Mouse (Mus musculus): ENCODE measurements around the gene BC030870. TPM values are rescaled to one million over a fixed set of nuclear protein-coding genes. Genes with fewer than 3 reads are reported as not detected.
A peak's percentile ranks its signal among the peaks of the same experiment; 100 is the strongest.
"Not testable (repeated sequence)": the region's sequence is repeated elsewhere in the genome, so short reads cannot be mapped to it uniquely, and the experiment has no call there.

Gene BC030870
- not detected in 2 replicates for polyA plus RNA-seq (2015; fragmentation: Nextera tagmentation; extraction: Ambion mirVana)

DNA sequence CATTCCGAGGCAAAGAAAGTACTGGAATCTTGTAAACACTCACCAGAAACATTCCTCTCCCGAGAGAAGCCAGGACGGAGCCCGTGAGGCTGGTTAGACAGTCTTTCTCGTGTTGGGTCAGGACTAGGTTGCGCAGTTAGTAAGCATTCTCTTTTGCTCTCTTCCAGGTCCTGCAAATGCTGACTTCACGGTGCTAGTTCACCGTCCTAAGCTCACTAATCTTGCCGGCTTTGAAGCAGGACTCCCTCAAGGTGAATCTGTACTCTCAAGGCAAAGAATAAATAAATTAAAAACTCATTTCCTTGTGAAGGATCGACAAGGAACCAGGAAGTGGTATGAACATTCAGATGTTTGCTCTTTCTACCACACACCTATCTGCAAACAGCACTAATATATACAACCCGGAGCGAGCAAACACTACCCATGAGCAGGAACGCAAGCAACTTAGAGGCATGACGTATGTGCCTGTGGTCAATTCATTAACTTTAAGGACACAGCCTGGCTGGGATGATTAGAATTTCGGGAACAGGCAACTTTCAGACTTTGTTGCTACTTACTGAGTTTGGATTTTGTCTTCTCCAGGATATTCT is at the start of gene BC030870:
Gene BC030870, minus strand, starts transcription at position 365 of the 590 bp plus-strand sequence.
- Histone ChIP-seq H3K27ac (ENCODE audit: low read length) (no peak within 1 kb of the TSS), H3K4me1 (replicated peaks; ENCODE audit: control insufficient read depth, insufficient read depth, low read length) (no peaks in the 10 kb centered on the region), H3K36me3 (ENCODE audit: control insufficient read depth, insufficient read depth) (no peaks in the 10 kb centered on the region), H3K4me2 (ENCODE audit: low read length) (no peak within 1 kb of the TSS), H3K4me3 (replicated peaks; ENCODE audit: low read length) (no peak within 1 kb of the TSS), H3K9ac (replicated peaks; ENCODE audit: low read depth, low read length) (no peak within 1 kb of the TSS), H3K9me3 (ENCODE audit: control insufficient read depth, low read length) (no peaks in the 10 kb centered on the region), H3K27me3 (replicated peaks; ENCODE audit: control insufficient read depth, insufficient read depth, low read length) (no peaks in the 10 kb centered on the region)
- no peak for ATAC-seq
- WGBS: 88% methylated on average over 15 of the region's 15 CpGs

DNA sequence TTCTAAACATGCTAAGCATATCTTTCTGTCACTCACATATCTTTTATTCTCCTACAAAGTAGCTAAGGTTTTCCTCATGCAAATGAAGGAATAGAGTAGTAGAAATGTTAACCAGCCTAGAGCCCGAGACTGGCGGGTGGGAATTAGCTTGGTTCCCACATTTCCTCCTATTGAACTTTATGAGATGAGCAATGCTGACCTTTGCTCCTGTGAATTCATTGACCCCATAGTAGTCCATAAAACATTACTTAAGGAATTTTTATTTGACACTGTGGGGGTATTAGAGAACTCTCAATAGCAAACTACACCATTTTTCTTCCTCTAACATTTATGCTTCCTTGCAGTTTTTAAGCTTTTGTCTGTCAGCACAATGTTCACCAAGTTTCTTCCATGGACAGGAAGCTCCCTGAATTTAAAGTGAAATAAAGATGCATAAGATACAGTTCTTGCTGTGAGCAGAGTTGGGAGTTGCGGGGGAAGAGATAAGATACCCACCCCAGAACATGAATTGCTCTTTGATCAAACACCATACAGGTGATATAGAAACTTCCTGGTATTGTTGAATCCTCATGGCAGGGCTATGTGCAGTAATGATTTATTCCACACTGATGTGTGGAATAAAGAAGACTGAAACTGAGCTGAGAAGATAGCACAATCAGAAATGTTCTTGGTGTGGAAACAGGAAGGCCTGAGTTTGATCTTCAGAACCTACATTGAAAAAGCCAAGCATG is 45.5 kb upstream of the BC030870 start:
- Histone ChIP-seq H3K4me1 (replicated peaks; ENCODE audit: control insufficient read depth, insufficient read depth, low read length) (no peaks in the 10 kb centered on the region), H3K4me2 (ENCODE audit: low read length) (no peak overlapping the region), H3K4me3 (replicated peaks; ENCODE audit: low read length) (no peak overlapping the region), H3K27me3 (replicated peaks; ENCODE audit: control insufficient read depth, insufficient read depth, low read length) (no peaks in the 10 kb centered on the region), H3K9me3 (ENCODE audit: control insufficient read depth, low read length) (no peaks in the 10 kb centered on the region), H3K9ac (replicated peaks; ENCODE audit: low read depth, low read length) (no peak overlapping the region), H3K27ac (ENCODE audit: low read length) (no peak overlapping the region), H3K36me3 (ENCODE audit: control insufficient read depth, insufficient read depth) (no peaks in the 10 kb centered on the region)
- ATAC-seq: no peak
- WGBS: 82% methylated on average over 3 of the region's 3 CpGs

DNA sequence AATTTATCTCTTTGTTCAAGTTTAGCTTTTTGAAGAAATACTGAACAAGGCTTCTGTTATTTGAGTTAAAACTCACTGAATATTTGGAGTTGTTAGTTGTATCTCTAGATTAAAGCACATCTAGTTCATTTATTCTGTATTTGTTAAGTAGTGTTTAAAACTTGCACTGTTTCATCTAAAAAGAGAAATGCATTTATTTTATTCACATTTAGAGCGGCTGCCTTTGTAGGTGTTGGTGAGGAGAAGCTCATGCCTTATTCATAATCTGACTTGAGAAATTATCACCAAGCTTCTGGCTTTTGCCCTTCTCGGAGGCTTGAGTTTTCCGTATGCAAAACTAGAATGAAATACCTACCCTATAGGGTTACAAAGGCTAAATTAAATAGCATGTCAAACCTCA is 39.8 kb upstream of the BC030870 start:
- no peak for ATAC-seq
- Histone ChIP-seq H3K9me3 (ENCODE audit: control insufficient read depth, low read length) (no peaks in the 10 kb centered on the region), H3K4me1 (replicated peaks; ENCODE audit: control insufficient read depth, insufficient read depth, low read length) (no peaks in the 10 kb centered on the region), H3K4me2 (ENCODE audit: low read length) (no peak overlapping the region), H3K27me3 (replicated peaks; ENCODE audit: control insufficient read depth, insufficient read depth, low read length) (no peaks in the 10 kb centered on the region), H3K27ac (ENCODE audit: low read length) (no peak overlapping the region), H3K4me3 (replicated peaks; ENCODE audit: low read length) (no peak overlapping the region), H3K9ac (replicated peaks; ENCODE audit: low read depth, low read length) (no peak overlapping the region), H3K36me3 (ENCODE audit: control insufficient read depth, insufficient read depth) (no peaks in the 10 kb centered on the region)
- WGBS: 85% methylated on average over 3 of the region's 3 CpGs

DNA sequence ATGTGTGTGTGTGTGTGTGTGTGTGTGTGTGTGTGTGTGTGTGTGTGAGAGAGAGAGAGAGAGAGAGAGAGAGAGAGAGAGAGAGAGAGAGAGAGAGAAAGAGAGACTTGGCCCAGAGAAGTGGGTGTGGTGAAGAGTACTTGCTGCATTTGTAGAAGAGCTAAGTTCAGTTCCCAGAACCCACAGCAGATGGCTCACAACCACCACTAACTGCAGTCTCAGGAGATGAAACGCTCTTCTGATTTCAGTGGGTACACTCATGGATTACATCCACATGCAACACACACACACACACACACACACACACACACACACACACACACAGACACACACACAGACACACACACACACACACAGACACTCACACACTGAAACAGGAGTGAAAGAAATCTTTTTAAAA is 31.3 kb upstream of the BC030870 start:
- not testable (repeated sequence) for H3K9ac ChIP-seq (replicated peaks; ENCODE audit: low read depth, low read length); H3K9me3 ChIP-seq (ENCODE audit: control insufficient read depth, low read length); H3K36me3 ChIP-seq (ENCODE audit: control insufficient read depth, insufficient read depth); H3K4me1 ChIP-seq (replicated peaks; ENCODE audit: control insufficient read depth, insufficient read depth, low read length); H3K27me3 ChIP-seq (replicated peaks; ENCODE audit: control insufficient read depth, insufficient read depth, low read length); H3K4me2 ChIP-seq (ENCODE audit: low read length); H3K4me3 ChIP-seq (replicated peaks; ENCODE audit: low read length); H3K27ac ChIP-seq (ENCODE audit: low read length)
- WGBS: 53% methylated on average over 1 of the region's 1 CpGs
- ATAC-seq: 0 out of 2 replicates have a peak, but pooled peaks have one; percentile 64

DNA sequence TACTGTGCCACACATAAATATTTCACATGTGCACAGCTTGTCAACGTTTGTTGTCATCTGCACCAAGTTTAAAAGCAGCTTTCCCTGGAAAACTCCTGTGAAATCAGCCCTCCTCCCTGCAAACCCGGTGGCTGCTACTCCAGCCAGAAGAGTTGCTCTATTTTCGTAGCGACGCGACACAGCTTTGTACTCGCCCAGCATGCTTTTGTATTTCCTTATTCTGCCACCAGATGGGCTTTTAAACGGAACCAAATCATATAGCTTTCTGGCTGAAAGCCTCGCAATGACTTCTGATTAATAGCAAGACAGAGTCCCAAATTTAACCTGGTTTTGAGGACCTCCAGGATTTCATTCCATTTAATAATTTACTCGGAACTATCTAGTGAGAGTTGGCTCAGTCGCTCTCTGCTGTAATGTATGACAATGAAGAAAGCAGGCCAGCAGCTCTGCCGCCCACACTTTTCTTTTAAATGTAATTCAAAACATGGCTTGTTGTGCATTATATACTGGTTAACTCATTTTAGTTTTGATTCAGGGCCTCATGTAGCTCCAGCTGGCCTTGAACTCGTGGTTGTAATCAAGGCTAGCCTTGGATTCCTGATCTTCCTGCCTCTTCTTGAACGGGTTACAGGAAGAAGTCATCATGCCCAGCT is 29.9 kb upstream of the BC030870 start:
- no peaks in the 10 kb centered on the region for H3K9me3 ChIP-seq (ENCODE audit: control insufficient read depth, low read length)
- 43% methylated on average over 14 of the region's 14 CpGs for WGBS
- H3K4me1 ChIP-seq (replicated peaks; ENCODE audit: control insufficient read depth, insufficient read depth, low read length): peaks cover 2% of the 10 kb centered on the region; the same call in 1 of the 2 replicates
- no peaks in the 10 kb centered on the region for H3K36me3 ChIP-seq (ENCODE audit: control insufficient read depth, insufficient read depth)
- H3K27me3 ChIP-seq (replicated peaks; ENCODE audit: control insufficient read depth, insufficient read depth, low read length): no peaks in the 10 kb centered on the region
- peak overlapping the region; percentile 6; the same call in 1 of the 2 replicates for H3K4me2 ChIP-seq (ENCODE audit: low read length)
- no peak overlapping the region for H3K27ac ChIP-seq (ENCODE audit: low read length)
- H3K4me3 ChIP-seq (replicated peaks; ENCODE audit: low read length): no peak overlapping the region
- peak; percentile 52; the same call in 1 of the 2 replicates for ATAC-seq
- no peak overlapping the region for H3K9ac ChIP-seq (replicated peaks; ENCODE audit: low read depth, low read length)

DNA sequence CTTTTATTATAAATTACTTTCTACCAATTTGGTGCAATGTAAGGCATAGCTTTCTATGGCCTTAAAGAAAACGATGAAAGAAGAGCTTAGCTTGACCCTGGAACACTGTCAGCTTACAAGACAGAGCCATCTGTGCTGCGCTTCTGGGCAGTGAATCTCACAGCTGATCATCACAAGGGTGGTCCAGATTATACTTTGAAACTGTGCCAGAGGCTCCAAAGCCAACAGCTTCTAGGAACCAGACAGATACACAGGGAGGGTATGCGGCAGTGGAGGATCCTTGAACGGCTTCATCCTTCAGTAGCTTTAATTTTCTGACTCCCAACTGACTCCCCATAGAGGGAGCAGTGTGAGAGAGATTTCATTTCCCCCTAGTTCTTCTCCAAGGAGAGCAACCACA is 28.5 kb upstream of the BC030870 start:
- H3K9me3 ChIP-seq (ENCODE audit: control insufficient read depth, low read length): no peaks in the 10 kb centered on the region
- H3K27ac ChIP-seq (ENCODE audit: low read length): no peak overlapping the region
- H3K4me3 ChIP-seq (replicated peaks; ENCODE audit: low read length): no peak overlapping the region
- no peaks in the 10 kb centered on the region for H3K36me3 ChIP-seq (ENCODE audit: control insufficient read depth, insufficient read depth)
- no peak overlapping the region for H3K4me2 ChIP-seq (ENCODE audit: low read length)
- 60% methylated on average over 4 of the region's 4 CpGs for WGBS
- ATAC-seq: peak; percentile 58
- H3K27me3 ChIP-seq (replicated peaks; ENCODE audit: control insufficient read depth, insufficient read depth, low read length): no peaks in the 10 kb centered on the region
- H3K9ac ChIP-seq (replicated peaks; ENCODE audit: low read depth, low read length): no peak overlapping the region
- peaks cover 2% of the 10 kb centered on the region; the same call in 1 of the 2 replicates for H3K4me1 ChIP-seq (replicated peaks; ENCODE audit: control insufficient read depth, insufficient read depth, low read length)

DNA sequence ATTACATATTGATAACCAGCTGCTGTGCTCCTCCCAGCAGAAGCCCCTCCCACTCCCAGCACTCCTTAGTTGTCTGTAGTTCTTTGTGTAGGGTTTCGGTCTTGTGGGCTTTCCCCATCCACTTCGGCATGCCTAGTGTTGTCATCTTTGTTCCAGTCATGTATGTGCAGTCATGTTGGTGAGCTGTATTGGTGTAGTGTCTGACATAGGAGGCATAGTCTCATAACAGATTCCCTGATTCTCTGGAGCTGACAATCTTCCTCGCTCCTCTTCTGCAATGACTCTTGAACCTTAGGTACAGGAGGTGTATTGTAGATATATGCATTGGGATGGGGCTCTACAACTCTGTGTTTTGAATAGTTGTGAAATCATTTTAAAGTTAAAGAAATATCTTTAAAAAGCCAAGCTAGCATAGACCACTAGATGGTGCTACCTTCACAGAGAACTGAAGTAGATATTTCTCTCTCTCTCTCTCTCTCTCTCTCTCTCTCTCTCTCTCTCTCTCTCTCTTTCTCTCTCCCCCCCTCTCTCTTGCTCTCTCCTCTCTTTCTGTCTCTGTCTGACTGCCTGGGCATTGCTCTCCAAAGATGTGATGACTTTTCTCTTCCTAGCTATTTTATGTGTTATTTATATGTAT is 9.6 kb upstream of the BC030870 start:
- H3K4me1 ChIP-seq (replicated peaks; ENCODE audit: control insufficient read depth, insufficient read depth, low read length): no peaks in the 10 kb centered on the region
- ATAC-seq: no peak
- no peak overlapping the region for H3K9ac ChIP-seq (replicated peaks; ENCODE audit: low read depth, low read length)
- WGBS: 68% methylated on average over 3 of the region's 3 CpGs
- no peaks in the 10 kb centered on the region for H3K9me3 ChIP-seq (ENCODE audit: control insufficient read depth, low read length)
- no peak overlapping the region for H3K4me3 ChIP-seq (replicated peaks; ENCODE audit: low read length)
- H3K27me3 ChIP-seq (replicated peaks; ENCODE audit: control insufficient read depth, insufficient read depth, low read length): no peaks in the 10 kb centered on the region
- H3K36me3 ChIP-seq (ENCODE audit: control insufficient read depth, insufficient read depth): no peaks in the 10 kb centered on the region
- H3K4me2 ChIP-seq (ENCODE audit: low read length): no peak overlapping the region
- no peak overlapping the region for H3K27ac ChIP-seq (ENCODE audit: low read length)

DNA sequence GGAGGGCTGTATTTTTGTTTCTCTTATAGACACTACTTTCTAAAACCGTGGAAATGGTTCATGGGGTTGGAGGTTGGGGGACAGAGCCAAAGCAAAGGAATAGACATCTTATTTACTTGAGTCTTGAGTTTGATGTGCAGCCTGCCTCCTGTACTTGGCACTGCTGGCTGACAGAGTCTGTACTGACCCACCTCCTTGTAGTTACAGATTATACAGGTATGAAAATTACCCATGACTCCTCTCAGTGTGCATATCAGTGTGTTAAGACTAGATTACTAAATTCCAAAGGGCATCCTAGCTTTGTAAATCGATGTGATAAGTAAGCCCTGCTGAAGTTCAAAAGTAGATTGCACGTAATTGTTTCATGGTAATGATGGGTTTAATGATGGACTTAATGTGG is 2.9 kb downstream of the BC030870 start:
- H3K36me3 ChIP-seq (ENCODE audit: control insufficient read depth, insufficient read depth): no peaks in the 10 kb centered on the region
- no peaks in the 10 kb centered on the region for H3K27me3 ChIP-seq (replicated peaks; ENCODE audit: control insufficient read depth, insufficient read depth, low read length)
- H3K9me3 ChIP-seq (ENCODE audit: control insufficient read depth, low read length): no peaks in the 10 kb centered on the region
- WGBS: 76% methylated on average over 3 of the region's 3 CpGs
- no peak overlapping the region for H3K4me3 ChIP-seq (replicated peaks; ENCODE audit: low read length)
- H3K4me2 ChIP-seq (ENCODE audit: low read length): no peak overlapping the region
- no peak for ATAC-seq
- no peaks in the 10 kb centered on the region for H3K4me1 ChIP-seq (replicated peaks; ENCODE audit: control insufficient read depth, insufficient read depth, low read length)
- H3K27ac ChIP-seq (ENCODE audit: low read length): no peak overlapping the region
- H3K9ac ChIP-seq (replicated peaks; ENCODE audit: low read depth, low read length): no peak overlapping the region

DNA sequence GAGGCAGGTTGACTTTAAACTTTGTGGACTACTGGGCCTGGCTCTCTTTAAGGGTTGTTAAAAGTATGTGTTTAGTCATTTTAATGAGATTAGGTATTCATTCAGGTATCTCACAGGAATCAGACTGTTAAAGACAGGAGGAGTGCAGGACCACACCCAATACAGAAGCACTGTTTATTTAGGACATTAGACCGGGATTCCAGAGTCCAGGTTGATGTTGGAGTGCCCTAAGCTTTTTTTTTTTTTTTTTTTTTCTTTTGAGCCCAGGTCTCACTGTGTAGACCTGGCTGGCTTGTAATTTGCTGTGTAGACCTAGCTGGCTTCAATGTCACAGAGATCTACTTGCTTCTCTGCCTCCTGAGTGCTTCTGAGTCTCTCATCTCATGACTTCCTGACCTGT is 3.3 kb downstream of the BC030870 start:
- no peak overlapping the region for H3K4me3 ChIP-seq (replicated peaks; ENCODE audit: low read length)
- 82% methylated on average over 1 of the region's 1 CpGs for WGBS
- H3K9me3 ChIP-seq (ENCODE audit: control insufficient read depth, low read length): no peaks in the 10 kb centered on the region
- H3K27ac ChIP-seq (ENCODE audit: low read length): no peak overlapping the region
- H3K36me3 ChIP-seq (ENCODE audit: control insufficient read depth, insufficient read depth): no peaks in the 10 kb centered on the region
- no peak overlapping the region for H3K9ac ChIP-seq (replicated peaks; ENCODE audit: low read depth, low read length)
- no peak overlapping the region for H3K4me2 ChIP-seq (ENCODE audit: low read length)
- no peak for ATAC-seq
- H3K27me3 ChIP-seq (replicated peaks; ENCODE audit: control insufficient read depth, insufficient read depth, low read length): no peaks in the 10 kb centered on the region
- no peaks in the 10 kb centered on the region for H3K4me1 ChIP-seq (replicated peaks; ENCODE audit: control insufficient read depth, insufficient read depth, low read length)
